In genomic region chr15:98827611-98828011, GRCm38 (mm10) we compare ENCODE assay signal across 27 mouse cellular contexts. TPM values are rescaled to one million over a fixed set of nuclear protein-coding genes. Genes with fewer than 3 reads are reported as not detected.
DNase-seq lines count a peak whose midpoint lies in the region; ATAC-seq and TF ChIP-seq lines count a peak whose summit lies in the region.
"Had no signal": no experiment of that assay in that cellular context is flagged by ENCODE, and none has a peak within 500 bp of the region (broad histone marks: within the 10 kb centered on the region; RNA-seq: fewer than 3 reads in every experiment).

No protein-coding gene starts in this region.

- H3K4me2 ChIP-seq in heart, embryonic 11.5 days, result no peak overlapping the region; the same call in 1 of the 2 replicates
- H3K4me2 ChIP-seq in liver, embryonic 11.5 days, result peak overlapping the region; percentile 58
- H3K4me2 ChIP-seq in liver, postnatal 0 days (ENCODE audit: low read depth, low read length), result peak overlapping the region; percentile 54
- H3K4me2 ChIP-seq: embryonic facial prominence, embryonic 15.5 days; intestine, embryonic 15.5 days; limb, embryonic 13.5 days; lung, embryonic 15.5 days; midbrain, embryonic 13.5 days had no signal

- H3K4me3 ChIP-seq in heart, embryonic 11.5 days (ENCODE audit: low read depth, low read length), result no peak overlapping the region
- no peak overlapping the region for H3K4me3 ChIP-seq in heart, embryonic 10.5 days
- H3K4me3 ChIP-seq in liver, embryonic 11.5 days (ENCODE audit: low read depth, low read length), result peak overlapping the region; percentile 5; the same call in 1 of the 2 replicates
- H3K4me3 ChIP-seq in liver, postnatal 0 days (ENCODE audit: low read depth, low read length), result no peak overlapping the region
- H3K4me3 ChIP-seq in midbrain, embryonic 10.5 days, result no peak overlapping the region
- H3K4me3 ChIP-seq: embryonic facial prominence, embryonic 15.5 days; hindbrain, embryonic 10.5 days; intestine, embryonic 15.5 days; limb, embryonic 13.5 days; lung, embryonic 15.5 days; midbrain, embryonic 13.5 days had no signal

- H3K9me3 ChIP-seq in heart, embryonic 11.5 days (replicated peaks; ENCODE audit: control insufficient read depth, low read length), result no peaks in the 10 kb centered on the region
- H3K9me3 ChIP-seq in heart, embryonic 10.5 days, result no peaks in the 10 kb centered on the region
- H3K9me3 ChIP-seq in liver, embryonic 11.5 days (ENCODE audit: control insufficient read depth, low read length), result no peaks in the 10 kb centered on the region
- no peaks in the 10 kb centered on the region for H3K9me3 ChIP-seq in liver, postnatal 0 days (ENCODE audit: low read length)
- H3K9me3 ChIP-seq in midbrain, embryonic 10.5 days (replicated peaks), result no peaks in the 10 kb centered on the region
- H3K9me3 ChIP-seq: embryonic facial prominence, embryonic 15.5 days; hindbrain, embryonic 10.5 days; intestine, embryonic 15.5 days; limb, embryonic 13.5 days; lung, embryonic 15.5 days; midbrain, embryonic 13.5 days had no signal

- TF ChIP-seq EP300 in liver, postnatal 0 days (IDR thresholded peaks at IDR 0.05; ENCODE audit: low read depth), result peak; percentile 95

- no peak overlapping the region for H3K9ac ChIP-seq in heart, embryonic 11.5 days (ENCODE audit: low read depth, low read length)
- no peak overlapping the region for H3K9ac ChIP-seq in liver, embryonic 11.5 days (ENCODE audit: low read depth, low read length)
- no peak overlapping the region; the same call in none of the 2 replicates for H3K9ac ChIP-seq in liver, postnatal 0 days (replicated peaks)
- H3K9ac ChIP-seq: embryonic facial prominence, embryonic 15.5 days; forebrain, postnatal 0 days; intestine, embryonic 15.5 days; limb, embryonic 13.5 days; lung, embryonic 15.5 days; midbrain, embryonic 13.5 days had no signal

- H3K27ac ChIP-seq in heart, embryonic 11.5 days (ENCODE audit: low read depth, low read length), result 0 out of 2 replicates have a peak overlapping the region, but pooled peaks have one; percentile 7
- H3K27ac ChIP-seq in heart, embryonic 10.5 days, result no peak overlapping the region
- H3K27ac ChIP-seq in liver, embryonic 11.5 days (ENCODE audit: low read depth, low read length), result peak overlapping the region; percentile 82
- peak overlapping the region; percentile 46 for H3K27ac ChIP-seq in liver, postnatal 0 days (ENCODE audit: low read depth)
- H3K27ac ChIP-seq in midbrain, embryonic 10.5 days (replicated peaks), result no peak overlapping the region
- H3K27ac ChIP-seq: embryonic facial prominence, embryonic 15.5 days; hindbrain, embryonic 10.5 days; intestine, embryonic 15.5 days; limb, embryonic 13.5 days; lung, embryonic 15.5 days; midbrain, embryonic 13.5 days had no signal

- H3K36me3 ChIP-seq in heart, embryonic 11.5 days (ENCODE audit: control insufficient read depth, insufficient read depth, low read length), result peaks cover 13% of the 10 kb centered on the region; the same call in 1 of the 2 replicates
- H3K36me3 ChIP-seq in heart, embryonic 10.5 days, result peaks cover 40% of the 10 kb centered on the region
- peaks cover 18% of the 10 kb centered on the region for H3K36me3 ChIP-seq in liver, embryonic 11.5 days (ENCODE audit: control insufficient read depth, insufficient read depth, low read length)
- peaks cover 41% of the 10 kb centered on the region for H3K36me3 ChIP-seq in liver, postnatal 0 days (replicated peaks; ENCODE audit: insufficient read depth, low read length)
- H3K36me3 ChIP-seq in midbrain, embryonic 10.5 days, result peaks cover 42% of the 10 kb centered on the region

- no peak for TF ChIP-seq CTCF in liver, postnatal 0 days (IDR thresholded peaks at IDR 0.05; ENCODE audit: low read depth)

- H3K4me1 ChIP-seq in heart, embryonic 11.5 days (ENCODE audit: control insufficient read depth, insufficient read depth, low read length), result peaks cover 26% of the 10 kb centered on the region
- peaks cover 16% of the 10 kb centered on the region for H3K4me1 ChIP-seq in heart, embryonic 10.5 days
- H3K4me1 ChIP-seq in liver, embryonic 11.5 days (replicated peaks; ENCODE audit: control insufficient read depth, insufficient read depth, low read length), result peaks cover 40% of the 10 kb centered on the region
- H3K4me1 ChIP-seq in liver, postnatal 0 days (ENCODE audit: insufficient read depth), result peaks cover 36% of the 10 kb centered on the region
- peaks cover 27% of the 10 kb centered on the region for H3K4me1 ChIP-seq in midbrain, embryonic 10.5 days

- 62% methylated on average over 7 of the region's 7 CpGs for WGBS in heart, embryonic 11.5 days (ENCODE audit: insufficient replicate concordance)
- WGBS in heart, embryonic 10.5 days, result 73% methylated on average over 7 of the region's 7 CpGs
- WGBS in liver, embryonic 11.5 days, result 55% methylated on average over 7 of the region's 7 CpGs
- 57% methylated on average over 7 of the region's 7 CpGs for WGBS in liver, postnatal 0 days (ENCODE audit: insufficient replicate concordance)
- WGBS in midbrain, embryonic 10.5 days, result 92% methylated on average over 7 of the region's 7 CpGs

- no peak for DNase-seq in heart, embryonic 10.5 days (ENCODE audit: low spot score)
- DNase-seq in c-Kit-positive CD71-positive TER-119-negative erythroid progenitor cells, embryonic 14.5 days (ENCODE audit: low read depth), result peak; percentile 70
- DNase-seq in liver, embryonic 11.5 days (ENCODE audit: low spot score), result no peak
- DNase-seq in liver, postnatal 0 days, result no peak
- DNase-seq in midbrain, embryonic 10.5 days (ENCODE audit: low spot score), result no peak
- no peak for DNase-seq in kidney, adult 11 months
- no peak for DNase-seq in T-cell, adult 2 months (ENCODE audit: low spot score)
- DNase-seq: adrenal gland, postnatal 36 days; cerebellum, adult 8-10 months; cerebellum, postnatal 36 days; forebrain, postnatal 0 days; gastrocnemius, postnatal 25 days; heart, adult 18-20 months; kidney, postnatal 36 days; lung, postnatal 4 days had no signal

- no peak for ATAC-seq in heart, embryonic 11.5 days (replicated peaks; ENCODE audit: insufficient number of reproducible peaks, low FRiP score, low TSS enrichment)
- peak; percentile 79 for ATAC-seq in liver, embryonic 11.5 days (replicated peaks; ENCODE audit: low FRiP score)
- ATAC-seq in liver, postnatal 0 days, result peak; percentile 11; the same call in 1 of the 2 replicates
- ATAC-seq: forebrain, postnatal 0 days; hindbrain, embryonic 16.5 days; intestine, embryonic 15.5 days; midbrain, embryonic 13.5 days had no signal

- H3K27me3 ChIP-seq in heart, embryonic 11.5 days (ENCODE audit: control insufficient read depth, insufficient read depth, low read length), result no peaks in the 10 kb centered on the region
- H3K27me3 ChIP-seq in heart, embryonic 10.5 days (ENCODE audit: insufficient read depth, poor library complexity, severe bottlenecking), result no peaks in the 10 kb centered on the region
- no peaks in the 10 kb centered on the region for H3K27me3 ChIP-seq in liver, embryonic 11.5 days (replicated peaks; ENCODE audit: control insufficient read depth, insufficient read depth, low read length)
- H3K27me3 ChIP-seq in liver, postnatal 0 days (ENCODE audit: insufficient read depth, low read length), result no peaks in the 10 kb centered on the region
- no peaks in the 10 kb centered on the region for H3K27me3 ChIP-seq in midbrain, embryonic 10.5 days (ENCODE audit: low read depth, poor library complexity, severe bottlenecking)
- H3K27me3 ChIP-seq: embryonic facial prominence, embryonic 15.5 days; intestine, embryonic 15.5 days; limb, embryonic 13.5 days; lung, embryonic 15.5 days; midbrain, embryonic 13.5 days had no signal

RNA-seq across cellular contexts. Expression of gene Prkag1, which starts 3.7 kb away (rescaled TPM):
- 72.1 and 74.7 TPM in 2 replicates for polyA plus RNA-seq in heart, embryonic 11.5 days (2014; fragmentation: Nextera tagmentation; extraction: Ambion mirVana)
- polyA plus RNA-seq in heart, embryonic 10.5 days (2016; fragmentation: Nextera tagmentation; extraction: Ambion mirVana), result 95.0 and 97.7 TPM in 2 replicates
- 128 and 140 TPM in 2 replicates for polyA plus RNA-seq in liver, embryonic 11.5 days (2014; fragmentation: Nextera tagmentation; extraction: Ambion mirVana)
- polyA plus RNA-seq in liver, postnatal 0 days (2015; fragmentation: Nextera tagmentation; extraction: Ambion mirVana), result 42.0 and 47.4 TPM in 2 replicates
- 90.4 and 94.9 TPM in 2 replicates for polyA plus RNA-seq in midbrain, embryonic 10.5 days (2016; fragmentation: Nextera tagmentation; extraction: Ambion mirVana)

RNA-seq across cellular contexts. Expression of gene Ddn, which starts 18.3 kb away (rescaled TPM):
- polyA plus RNA-seq in heart, embryonic 11.5 days (2014; fragmentation: Nextera tagmentation; extraction: Ambion mirVana), result 0.11 and 0.25 TPM in 2 replicates
- polyA plus RNA-seq in heart, embryonic 10.5 days (2016; fragmentation: Nextera tagmentation; extraction: Ambion mirVana), result 0.06 TPM in 1 of 2 replicates, not detected in the other
- 0.12 and 0.16 TPM in 2 replicates for polyA plus RNA-seq in liver, embryonic 11.5 days (2014; fragmentation: Nextera tagmentation; extraction: Ambion mirVana)
- not detected in 2 replicates for polyA plus RNA-seq in liver, postnatal 0 days (2015; fragmentation: Nextera tagmentation; extraction: Ambion mirVana)
- 0.54 and 0.82 TPM in 2 replicates for polyA plus RNA-seq in midbrain, embryonic 10.5 days (2016; fragmentation: Nextera tagmentation; extraction: Ambion mirVana)
- polyA plus RNA-seq: forebrain, embryonic 11.5 days; intestine, embryonic 15.5 days had no signal

RNA-seq across cellular contexts. Expression of gene Wnt1, which starts 38.0 kb away (rescaled TPM):
- polyA plus RNA-seq in heart, embryonic 11.5 days (2014; fragmentation: Nextera tagmentation; extraction: Ambion mirVana), result not detected in 2 replicates
- polyA plus RNA-seq in heart, embryonic 10.5 days (2016; fragmentation: Nextera tagmentation; extraction: Ambion mirVana), result not detected in 2 replicates
- not detected in 2 replicates for polyA plus RNA-seq in liver, embryonic 11.5 days (2014; fragmentation: Nextera tagmentation; extraction: Ambion mirVana)
- polyA plus RNA-seq in liver, postnatal 0 days (2015; fragmentation: Nextera tagmentation; extraction: Ambion mirVana), result not detected in 2 replicates
- 22.0 and 24.0 TPM in 2 replicates for polyA plus RNA-seq in midbrain, embryonic 10.5 days (2016; fragmentation: Nextera tagmentation; extraction: Ambion mirVana)
- polyA plus RNA-seq: embryonic facial prominence, embryonic 15.5 days; heart, postnatal 0 days; intestine, embryonic 15.5 days; kidney, embryonic 14.5 days; limb, embryonic 13.5 days; lung, embryonic 15.5 days; thymus, postnatal 0 days had no signal

RNA-seq across cellular contexts. Expression of gene Kmt2d, which starts 43.4 kb away (rescaled TPM):
- polyA plus RNA-seq in heart, embryonic 11.5 days (2014; fragmentation: Nextera tagmentation; extraction: Ambion mirVana), result 12.7 and 16.1 TPM in 2 replicates
- 10.1 and 12.0 TPM in 2 replicates for polyA plus RNA-seq in heart, embryonic 10.5 days (2016; fragmentation: Nextera tagmentation; extraction: Ambion mirVana)
- 14.3 and 17.0 TPM in 2 replicates for polyA plus RNA-seq in liver, embryonic 11.5 days (2014; fragmentation: Nextera tagmentation; extraction: Ambion mirVana)
- 3.0 and 3.6 TPM in 2 replicates for polyA plus RNA-seq in liver, postnatal 0 days (2015; fragmentation: Nextera tagmentation; extraction: Ambion mirVana)
- polyA plus RNA-seq in midbrain, embryonic 10.5 days (2016; fragmentation: Nextera tagmentation; extraction: Ambion mirVana), result 9.1 and 10.1 TPM in 2 replicates

RNA-seq across cellular contexts. Expression of gene Wnt10b, which starts 49.7 kb away (rescaled TPM):
- not detected in 2 replicates for polyA plus RNA-seq in heart, embryonic 11.5 days (2014; fragmentation: Nextera tagmentation; extraction: Ambion mirVana)
- polyA plus RNA-seq in heart, embryonic 10.5 days (2016; fragmentation: Nextera tagmentation; extraction: Ambion mirVana), result 0.09 TPM in 1 of 2 replicates, not detected in the other
- polyA plus RNA-seq in liver, embryonic 11.5 days (2014; fragmentation: Nextera tagmentation; extraction: Ambion mirVana), result not detected in 2 replicates
- 0.04 and 0.08 TPM in 2 replicates for polyA plus RNA-seq in liver, postnatal 0 days (2015; fragmentation: Nextera tagmentation; extraction: Ambion mirVana)
- polyA plus RNA-seq in midbrain, embryonic 10.5 days (2016; fragmentation: Nextera tagmentation; extraction: Ambion mirVana), result 0.14 and 0.24 TPM in 2 replicates
- polyA plus RNA-seq: forebrain, postnatal 0 days; intestine, embryonic 15.5 days; kidney, embryonic 14.5 days had no signal

Comparison
In these comparisons a context has a peak if more than half of its experiments do, and no peak if none do; other contexts are left out.
1. H3K27ac ChIP-seq: peak in heart, embryonic 11.5 days (single experiment), liver, embryonic 11.5 days (single experiment) and liver, postnatal 0 days (single experiment); none in heart, embryonic 10.5 days (single experiment) and midbrain, embryonic 10.5 days (single experiment).
2. RNA of gene Wnt1, which starts 38.0 kb away (polyA plus RNA-seq): 22.0 to 24.0 TPM in midbrain, embryonic 10.5 days; not detected in liver, embryonic 11.5 days, not detected in heart, embryonic 11.5 days, not detected in heart, embryonic 10.5 days and not detected in liver, postnatal 0 days; every median in the first group is over 10 times any median in the second.